Mouse (Mus musculus): ENCODE data around the gene Ankrd28.

DNA sequence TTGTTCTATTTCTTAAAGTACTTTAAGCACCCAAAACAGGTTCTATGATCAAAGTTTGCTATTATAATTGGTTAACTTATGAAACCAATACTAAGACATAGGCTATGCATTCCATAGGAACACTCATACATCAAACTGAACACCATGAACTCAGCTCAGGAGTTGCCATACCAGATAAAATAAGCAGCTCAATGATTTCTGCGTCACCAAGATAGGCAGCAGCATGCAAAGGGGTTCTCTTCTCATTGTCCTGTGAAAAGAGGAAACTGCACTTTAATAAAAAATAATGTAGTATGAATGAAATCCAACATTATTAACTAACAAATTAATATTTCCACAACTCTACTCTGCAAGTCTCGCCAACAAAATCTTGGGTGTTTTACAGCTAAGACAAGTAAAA, 66.4 kb downstream of the Ankrd28 start:
- TF ChIP-seq POLR2A (IDR thresholded peaks at IDR 0.05; ENCODE audit: borderline replicate concordance, low read depth, low read length) (no peak), CTCF (IDR thresholded peaks at IDR 0.05; ENCODE audit: low read depth, low read length) (no peak)
